Mouse (Mus musculus): ENCODE results near the gene Adprh. TPM values are rescaled to one million over a fixed set of nuclear protein-coding genes. Genes with fewer than 3 reads are reported as not detected.

Adprh gene
- total RNA-seq, 2 experiments from 2014 or later, result 60.9 to 61.6 TPM

DNA sequence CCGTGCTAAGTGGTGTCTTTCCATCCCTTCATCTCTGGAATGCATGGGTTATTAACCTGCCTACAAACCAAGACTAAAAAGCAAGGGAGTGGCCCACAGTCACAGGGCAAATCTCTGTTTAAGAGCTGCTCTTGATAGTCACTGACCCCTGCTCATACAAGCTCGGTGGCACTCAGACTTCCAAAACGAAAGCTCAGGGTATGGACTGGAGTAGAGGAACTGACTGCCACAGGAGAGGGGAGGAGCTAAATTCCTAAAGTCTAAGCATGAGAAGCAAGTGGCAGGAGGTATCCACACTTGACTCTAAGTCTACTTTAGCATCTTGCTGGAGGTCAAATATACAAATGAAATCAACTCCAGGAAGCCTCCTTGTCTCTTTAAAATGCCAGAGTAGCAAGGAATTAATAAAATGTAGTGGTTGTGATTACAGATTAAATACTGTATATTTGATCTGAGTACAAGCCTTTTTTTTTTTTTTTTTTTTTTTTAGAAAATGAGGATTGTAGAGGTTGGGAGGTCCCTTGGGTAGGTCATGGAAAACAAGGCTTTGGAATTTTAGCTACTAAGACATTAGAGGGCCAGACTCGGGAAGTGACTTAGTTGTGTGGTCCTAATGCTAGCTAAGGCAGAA is 23.3 kb upstream of the Adprh start:
- intact Hi-C loops (cut with DNase I), result no loop called here
- Histone ChIP-seq H3K27ac (no peak overlapping the region), H3K4me3 (no peak overlapping the region)
- DNase-seq (ENCODE audit: extremely low spot score in 1 of 2, low spot score in 2 of 2), result no peak
- TF ChIP-seq CTCF (IDR thresholded peaks at IDR 0.05), result no peak

DNA sequence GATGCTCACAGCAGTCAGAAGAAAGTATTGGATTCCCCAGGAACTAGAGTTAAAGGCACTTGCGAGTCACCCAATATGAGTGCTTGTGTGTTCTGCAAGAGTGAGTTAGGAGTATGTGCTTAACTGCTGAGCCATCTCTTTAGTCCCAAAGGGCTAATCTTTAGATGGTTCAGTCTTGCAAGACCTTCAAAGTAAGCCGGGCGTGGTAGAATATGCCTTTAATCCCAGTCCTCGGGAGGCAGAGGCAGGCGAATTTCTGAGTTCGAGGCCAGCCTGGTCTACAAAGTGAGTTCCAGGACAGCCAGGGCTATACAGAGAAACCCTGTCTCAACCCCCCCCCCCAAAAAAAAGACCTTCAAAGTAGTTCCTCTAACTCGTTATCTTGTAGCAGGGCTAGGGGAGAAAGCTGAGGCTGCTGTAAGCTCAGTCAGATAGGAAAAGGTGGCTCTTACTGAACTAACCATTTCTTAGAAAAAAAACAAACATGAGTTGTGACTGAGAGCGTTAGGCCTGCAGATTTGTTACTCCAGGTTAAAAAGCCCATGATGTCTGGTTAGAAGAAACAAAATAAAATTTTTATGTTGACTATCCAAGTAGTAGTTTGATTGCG is 22.3 kb upstream of the Adprh start:
- intact Hi-C loops (cut with DNase I), result no loop called here
- H3K27ac ChIP-seq, result no peak overlapping the region
- no peak for TF ChIP-seq CTCF (IDR thresholded peaks at IDR 0.05)
- H3K4me3 ChIP-seq, result no peak overlapping the region
- no peak for DNase-seq (ENCODE audit: extremely low spot score in 1 of 2, low spot score in 2 of 2)

DNA sequence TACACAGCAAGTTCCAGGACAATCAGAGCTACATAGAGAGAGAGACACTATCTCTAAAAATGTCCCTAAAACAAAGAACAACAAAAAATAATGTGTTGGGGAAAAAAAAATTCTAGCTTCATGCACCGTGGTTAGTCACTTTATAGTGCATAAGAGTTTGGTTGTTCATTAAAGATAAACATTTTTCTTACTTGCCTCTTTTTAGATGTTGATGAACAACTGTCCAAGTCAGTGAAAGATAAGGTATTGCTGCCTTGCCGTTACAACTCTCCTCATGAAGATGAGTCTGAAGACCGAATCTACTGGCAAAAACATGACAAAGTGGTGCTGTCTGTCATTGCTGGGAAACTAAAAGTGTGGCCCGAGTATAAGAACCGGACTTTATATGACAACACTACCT is 21.2 kb upstream of the Adprh start:
- Histone ChIP-seq H3K4me3 (no peak overlapping the region), H3K27ac (no peak overlapping the region)
- TF ChIP-seq CTCF (IDR thresholded peaks at IDR 0.05), result no peak
- intact Hi-C loops (cut with DNase I), result no loop called here
- DNase-seq (ENCODE audit: extremely low spot score in 1 of 2, low spot score in 2 of 2), result no peak

DNA sequence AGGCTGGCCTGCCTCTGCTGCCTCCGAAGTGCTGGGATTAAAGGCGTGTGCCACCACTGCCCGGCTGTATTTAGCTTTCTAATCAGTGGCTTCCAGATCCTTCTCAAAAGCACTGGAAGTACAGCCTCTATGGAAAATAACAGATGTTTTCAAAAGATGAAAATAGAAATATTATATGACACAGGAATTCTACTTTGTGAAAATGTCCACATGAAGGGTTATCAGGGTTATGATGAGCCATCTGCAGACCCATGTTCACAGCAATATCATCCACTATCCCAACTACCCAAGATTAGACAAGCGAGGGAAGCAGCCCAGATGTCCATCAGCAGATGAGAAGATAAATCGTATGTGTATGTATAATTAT is 20.0 kb upstream of the Adprh start:
- Histone ChIP-seq H3K4me3 (no peak overlapping the region), H3K27ac (no peak overlapping the region)
- DNase-seq (ENCODE audit: extremely low spot score in 1 of 2, low spot score in 2 of 2), result no peak
- no peak for TF ChIP-seq CTCF (IDR thresholded peaks at IDR 0.05)
- intact Hi-C loops (cut with DNase I), result no loop called here

DNA sequence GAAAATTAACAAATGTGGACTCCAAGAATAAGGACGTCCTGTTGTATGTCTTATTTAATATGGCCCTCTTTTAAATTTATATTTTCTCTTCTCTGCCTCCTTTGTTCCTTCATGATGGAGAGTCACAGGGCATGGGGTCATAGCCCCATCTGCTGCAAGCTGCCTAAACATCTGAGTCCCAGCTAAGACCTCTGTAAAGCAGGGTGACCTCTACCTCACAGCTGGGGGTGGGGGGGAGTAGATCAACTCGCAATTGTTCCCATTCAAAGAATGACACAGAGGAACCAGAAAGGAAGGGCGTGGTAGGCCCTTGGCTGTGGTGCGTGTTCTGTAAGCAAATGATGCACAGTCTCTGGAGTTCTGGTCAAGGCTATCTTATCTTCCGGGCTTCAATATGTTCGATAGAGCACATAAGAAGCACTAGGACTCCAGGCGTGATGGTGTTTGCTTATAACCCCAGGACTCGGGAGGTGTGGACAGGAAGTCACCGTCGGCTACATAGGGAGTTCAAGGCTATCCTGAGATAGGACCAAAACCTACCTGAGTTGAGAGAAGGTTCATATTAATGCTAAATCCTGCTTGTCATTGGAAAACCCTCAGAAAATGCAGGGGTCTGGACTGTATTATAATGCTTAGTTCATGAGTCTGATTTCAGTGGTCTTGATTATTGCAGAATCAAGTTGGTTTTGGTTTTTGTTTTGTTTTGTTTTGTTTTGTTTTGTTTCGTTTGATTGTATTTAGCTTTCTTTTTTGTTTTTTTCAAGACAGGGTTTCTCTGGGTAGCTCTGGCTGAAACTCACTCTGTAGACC is 19.4 kb upstream of the Adprh start:
- no peak for TF ChIP-seq CTCF (IDR thresholded peaks at IDR 0.05)
- Histone ChIP-seq H3K4me3 (no peak overlapping the region), H3K27ac (no peak overlapping the region)
- DNase-seq (ENCODE audit: extremely low spot score in 1 of 2, low spot score in 2 of 2), result no peak
- intact Hi-C loops (cut with DNase I), result no loop called here

GRCm38 (mm10) chr16:38469437-38469836 is 16.9 kb upstream of the Adprh start:
- TF ChIP-seq CTCF (IDR thresholded peaks at IDR 0.05), result no peak
- no peak for DNase-seq (ENCODE audit: extremely low spot score in 1 of 2, low spot score in 2 of 2)
- no peak overlapping the region for H3K4me3 ChIP-seq
- intact Hi-C loops (cut with DNase I), result no loop called here
- H3K27ac ChIP-seq, result no peak overlapping the region

DNA sequence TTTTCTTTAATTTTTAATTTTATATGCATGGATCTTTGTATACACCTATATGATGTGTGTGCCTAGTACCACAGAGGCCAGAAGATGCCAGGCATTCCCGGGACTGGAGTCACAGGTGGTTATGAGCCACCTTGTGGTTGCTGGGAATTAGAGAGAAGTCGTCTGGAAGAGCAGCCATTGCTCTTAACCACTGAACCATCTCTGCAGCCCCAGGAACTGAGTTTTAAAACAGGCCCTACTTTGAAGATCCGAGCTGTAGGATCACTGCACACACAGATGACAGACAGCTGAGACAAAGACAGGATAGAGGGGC is 16.2 kb upstream of the Adprh start:
- intact Hi-C loops (cut with DNase I), result no loop called here
- no peak; the same call in none of the 2 replicates for TF ChIP-seq CTCF (IDR thresholded peaks at IDR 0.05)
- no peak overlapping the region for H3K27ac ChIP-seq
- H3K4me3 ChIP-seq, result no peak overlapping the region
- DNase-seq (ENCODE audit: extremely low spot score in 1 of 2, low spot score in 2 of 2), result no peak

GRCm38 (mm10) chr16:38467917-38468705 is 15.6 kb upstream of the Adprh start:
- DNase-seq (ENCODE audit: extremely low spot score in 1 of 2, low spot score in 2 of 2), result no peak
- intact Hi-C loops (cut with DNase I), result no loop called here
- Histone ChIP-seq H3K4me3 (no peak overlapping the region), H3K27ac (no peak overlapping the region)
- TF ChIP-seq CTCF (IDR thresholded peaks at IDR 0.05), result no peak

- Histone ChIP-seq H3K27ac (no peak overlapping the region), H3K4me3 (no peak overlapping the region)
- intact Hi-C loops (cut with DNase I), result no loop called here
- no peak for TF ChIP-seq CTCF (IDR thresholded peaks at IDR 0.05)
- DNase-seq (ENCODE audit: extremely low spot score in 1 of 2, low spot score in 2 of 2), result no peak
Measured at GRCm38 (mm10) chr16:38467091-38467916, 14.8 kb upstream of the Adprh start.

- no peak overlapping the region for H3K27ac ChIP-seq
- intact Hi-C loops (cut with DNase I), result no loop called here
- TF ChIP-seq CTCF (IDR thresholded peaks at IDR 0.05), result no peak
- no peak for DNase-seq (ENCODE audit: extremely low spot score in 1 of 2, low spot score in 2 of 2)
- no peak overlapping the region for H3K4me3 ChIP-seq
Measured at GRCm38 (mm10) chr16:38466089-38466488, 13.6 kb upstream of the Adprh start.

DNA sequence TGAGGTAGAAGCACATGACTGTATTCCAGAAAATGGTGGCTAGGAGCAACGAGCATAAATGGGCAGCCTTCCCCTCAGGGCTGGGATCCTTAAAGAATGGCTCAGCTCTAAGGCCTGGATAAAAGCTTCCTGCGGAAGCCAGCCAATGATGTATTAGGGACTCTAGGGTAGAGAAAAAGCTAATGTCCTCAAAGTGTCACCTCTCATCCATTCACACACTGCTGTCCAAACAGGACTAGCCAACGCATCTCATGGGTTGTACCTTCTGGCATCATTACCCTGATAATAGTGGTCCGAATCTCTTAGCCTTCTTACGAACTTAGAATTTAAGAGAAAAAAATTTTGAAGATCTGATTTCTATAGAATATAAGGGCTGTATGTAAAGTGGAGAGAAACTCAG is 10.8 kb upstream of the Adprh start:
- intact Hi-C loops (cut with DNase I), result no loop called here
- no peak overlapping the region for H3K27ac ChIP-seq
- no peak for DNase-seq (ENCODE audit: extremely low spot score in 1 of 2, low spot score in 2 of 2)
- H3K4me3 ChIP-seq, result no peak overlapping the region
- no peak for TF ChIP-seq CTCF (IDR thresholded peaks at IDR 0.05)
